Comparison of ENCODE assay signal across 19 mouse cellular contexts in genomic region chr3:104701761-104702160, GRCm38 (mm10).
DNase-seq lines count a peak whose midpoint lies in the region; ATAC-seq and TF ChIP-seq lines count a peak whose summit lies in the region.
"Had no signal": no experiment of that assay in that cellular context is flagged by ENCODE, and none has a peak within 500 bp of the region (broad histone marks: within the 10 kb centered on the region; RNA-seq: fewer than 3 reads in every experiment).

No protein-coding gene starts in this region.

- TF ChIP-seq CTCF in kidney, adult 2 months (conservative IDR thresholded peaks at IDR 0.05; ENCODE audit: insufficient read depth, insufficient read length, low read depth, low read length), result no peak

- H3K4me3 ChIP-seq in kidney, adult 2 months (ENCODE audit: insufficient read depth, low read depth, low read length), result no peak overlapping the region
- no peak overlapping the region for H3K4me3 ChIP-seq in kidney, embryonic 15.5 days (replicated peaks)
- H3K4me3 ChIP-seq: embryonic facial prominence, embryonic 13.5 days; embryonic facial prominence, embryonic 15.5 days; erythroblast, embryonic 14.5 days; forebrain, embryonic 10.5 days; forebrain, embryonic 12.5 days had no signal

- H3K27me3 ChIP-seq in kidney, adult 2 months (replicated peaks; ENCODE audit: control insufficient read depth, insufficient read depth, low read length), result no peaks in the 10 kb centered on the region
- H3K27me3 ChIP-seq in kidney, embryonic 15.5 days, result no peaks in the 10 kb centered on the region
- H3K27me3 ChIP-seq: embryonic facial prominence, embryonic 13.5 days; embryonic facial prominence, embryonic 15.5 days had no signal

- no peak overlapping the region for H3K9ac ChIP-seq in kidney, embryonic 15.5 days
- H3K9ac ChIP-seq: embryonic facial prominence, embryonic 13.5 days; embryonic facial prominence, embryonic 15.5 days; forebrain, embryonic 12.5 days had no signal

- ATAC-seq in kidney, embryonic 15.5 days (replicated peaks; ENCODE audit: low FRiP score), result no peak

- H3K4me1 ChIP-seq in kidney, adult 2 months (ENCODE audit: control insufficient read depth, insufficient read depth, low read length), result peaks cover 11% of the 10 kb centered on the region; the same call in 1 of the 2 replicates
- H3K4me1 ChIP-seq in kidney, embryonic 15.5 days, result peaks cover 5% of the 10 kb centered on the region; the same call in 1 of the 2 replicates
- H3K4me1 ChIP-seq: forebrain, embryonic 12.5 days had no signal

- H3K9me3 ChIP-seq in kidney, embryonic 15.5 days (replicated peaks), result no peaks in the 10 kb centered on the region
- H3K9me3 ChIP-seq: embryonic facial prominence, embryonic 13.5 days; embryonic facial prominence, embryonic 15.5 days; forebrain, embryonic 10.5 days; forebrain, embryonic 12.5 days had no signal

- no peak for TF ChIP-seq POLR2A in kidney, adult 2 months (IDR thresholded peaks at IDR 0.05; ENCODE audit: low read depth, low read length)

- H3K27ac ChIP-seq in kidney, adult 2 months (ENCODE audit: insufficient read depth, low read depth, low read length), result peak overlapping the region; percentile 62; the same call in 1 of the 2 replicates
- H3K27ac ChIP-seq in kidney, embryonic 15.5 days, result no peak overlapping the region
- H3K27ac ChIP-seq: embryonic facial prominence, embryonic 13.5 days; embryonic facial prominence, embryonic 15.5 days; forebrain, embryonic 10.5 days; forebrain, embryonic 12.5 days had no signal

- WGBS in kidney, adult 2 months, result 67% methylated on average over 1 of the region's 1 CpGs
- WGBS in kidney, embryonic 15.5 days, result 86% methylated on average over 1 of the region's 1 CpGs

- DNase-seq in kidney, adult 2 months, result peak; percentile 78
- no peak for DNase-seq in kidney, adult 18-20 months
- peak; percentile 75 for DNase-seq in kidney, adult 9 months
- DNase-seq: adrenal gland, adult 2 months; adrenal gland, postnatal 10 days; adrenal gland, postnatal 25 days; cerebellum, adult 11 months; cerebellum, adult 18-20 months; cerebellum, adult 8-10 months; cerebellum, adult 9-11 months; cerebellum, postnatal 14 days; cerebellum, postnatal 36 days; embryo, embryonic 11 days had no signal

- no peaks in the 10 kb centered on the region for H3K36me3 ChIP-seq in kidney, adult 2 months (ENCODE audit: control insufficient read depth, insufficient read depth, low read length)
- no peaks in the 10 kb centered on the region for H3K36me3 ChIP-seq in kidney, embryonic 15.5 days
- H3K36me3 ChIP-seq: embryonic facial prominence, embryonic 13.5 days; embryonic facial prominence, embryonic 15.5 days; forebrain, embryonic 10.5 days; forebrain, embryonic 12.5 days had no signal

- no peak overlapping the region for H3K4me2 ChIP-seq in kidney, embryonic 15.5 days
- H3K4me2 ChIP-seq: embryonic facial prominence, embryonic 15.5 days; forebrain, embryonic 12.5 days had no signal
